Mouse (Mus musculus): Measurements from ENCODE around the gene Ext2. TPM values are rescaled to one million over a fixed set of nuclear protein-coding genes. Genes with fewer than 3 reads are reported as not detected.

The Ext2 gene
- polyA plus RNA-seq, 2 experiments, result 80.7 to 115 TPM

- Histone ChIP-seq H3K36me3 (ENCODE audit: control insufficient read depth, insufficient read depth, low read length) (peaks cover 22% of the 10 kb centered on the region), H3K4me1 (ENCODE audit: control insufficient read depth, insufficient read depth, low read length) (peaks cover 14% of the 10 kb centered on the region), H3K9me3 (ENCODE audit: control insufficient read depth, low read length) (peaks cover 9% of the 10 kb centered on the region), H3K4me3 (replicated peaks; ENCODE audit: low read length) (no peak overlapping the region), H3K27ac (replicated peaks; ENCODE audit: low read depth, low read length) (no peak overlapping the region), H3K9ac (ENCODE audit: low read depth, low read length, severe bottlenecking) (no peak overlapping the region), H3K4me2 (replicated peaks; ENCODE audit: low read depth, low read length, severe bottlenecking) (no peak overlapping the region), H3K27me3 (ENCODE audit: control insufficient read depth, insufficient read depth, low read length) (no peaks in the 10 kb centered on the region)
- no peak for TF ChIP-seq POLR2A (IDR thresholded peaks at IDR 0.05; ENCODE audit: borderline replicate concordance, extremely low read depth, insufficient read depth, insufficient read length)
- 50% methylated on average over 11 of the region's 11 CpGs for WGBS
- ATAC-seq (ENCODE audit: low FRiP score, low read depth) (no peak), DNase-seq (ENCODE audit: low spot score) (no peak)
Measured at GRCm38 (mm10) chr2:93729585-93729984, 92.8 kb downstream of the Ext2 start.

- H3K9me3 ChIP-seq (ENCODE audit: control insufficient read depth, low read length), result peaks cover 9% of the 10 kb centered on the region
- DNase-seq (ENCODE audit: low spot score) (no peak), ATAC-seq (ENCODE audit: low FRiP score, low read depth) (no peak)
- H3K4me2 ChIP-seq (replicated peaks; ENCODE audit: low read depth, low read length, severe bottlenecking), result no peak overlapping the region
- no peak overlapping the region for H3K9ac ChIP-seq (ENCODE audit: low read depth, low read length, severe bottlenecking)
- H3K36me3 ChIP-seq (ENCODE audit: control insufficient read depth, insufficient read depth, low read length), result peaks cover 27% of the 10 kb centered on the region
- H3K27ac ChIP-seq (replicated peaks; ENCODE audit: low read depth, low read length), result no peak overlapping the region
- H3K4me3 ChIP-seq (replicated peaks; ENCODE audit: low read length), result no peak overlapping the region
- peaks cover 11% of the 10 kb centered on the region; the same call in 1 of the 2 replicates for H3K4me1 ChIP-seq (ENCODE audit: control insufficient read depth, insufficient read depth, low read length)
- TF ChIP-seq POLR2A (IDR thresholded peaks at IDR 0.05; ENCODE audit: borderline replicate concordance, extremely low read depth, insufficient read depth, insufficient read length), result no peak
- no peaks in the 10 kb centered on the region for H3K27me3 ChIP-seq (ENCODE audit: control insufficient read depth, insufficient read depth, low read length)
- WGBS, result 90% methylated on average over 2 of the region's 2 CpGs
Measured at GRCm38 (mm10) chr2:93723138-93723744, 99.1 kb downstream of the Ext2 start.

DNA sequence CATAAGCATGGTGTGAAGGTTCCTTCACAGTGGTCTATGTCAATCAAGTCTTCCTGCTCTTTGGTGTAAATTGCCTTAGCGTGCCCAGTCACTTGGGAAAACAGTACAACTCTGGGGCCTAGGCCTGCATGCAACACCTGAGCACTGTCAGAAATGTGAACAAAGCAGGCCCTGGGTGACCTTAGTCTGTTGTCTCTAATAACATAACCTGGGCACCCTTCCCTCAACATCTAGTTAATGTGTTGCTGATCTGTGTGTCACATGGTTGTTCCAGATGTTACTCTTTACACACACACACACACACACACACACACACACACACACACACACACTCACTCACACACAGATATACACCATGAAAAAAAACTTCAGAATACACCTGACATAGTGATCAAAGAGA, 101.4 kb downstream of the Ext2 start:
- DNase-seq (ENCODE audit: low spot score), result no peak
- 95% methylated on average over 1 of the region's 1 CpGs for WGBS

GRCm38 (mm10) chr2:93719792-93720675, 102.3 kb downstream of the Ext2 start:
- H3K36me3 ChIP-seq (ENCODE audit: control insufficient read depth, insufficient read depth, low read length), result peaks cover 19% of the 10 kb centered on the region
- no peak overlapping the region for H3K4me2 ChIP-seq (replicated peaks; ENCODE audit: low read depth, low read length, severe bottlenecking)
- no peak overlapping the region for H3K4me3 ChIP-seq (replicated peaks; ENCODE audit: low read length)
- H3K9ac ChIP-seq (ENCODE audit: low read depth, low read length, severe bottlenecking), result no peak overlapping the region
- H3K9me3 ChIP-seq (ENCODE audit: control insufficient read depth, low read length), result peaks cover 4% of the 10 kb centered on the region
- TF ChIP-seq POLR2A (IDR thresholded peaks at IDR 0.05; ENCODE audit: borderline replicate concordance, extremely low read depth, insufficient read depth, insufficient read length), result no peak
- H3K4me1 ChIP-seq (ENCODE audit: control insufficient read depth, insufficient read depth, low read length), result peaks cover 11% of the 10 kb centered on the region; the same call in 1 of the 2 replicates
- no peak for ATAC-seq (ENCODE audit: low FRiP score, low read depth)
- H3K27me3 ChIP-seq (ENCODE audit: control insufficient read depth, insufficient read depth, low read length), result no peaks in the 10 kb centered on the region
- H3K27ac ChIP-seq (replicated peaks; ENCODE audit: low read depth, low read length), result no peak overlapping the region
- 47% methylated on average over 9 of the region's 9 CpGs for WGBS
- peak; percentile 16 for DNase-seq (ENCODE audit: low spot score)

More for the DNA sequence above, 101.4 kb downstream of the Ext2 start:
- Histone ChIP-seq H3K4me2 (replicated peaks; ENCODE audit: low read depth, low read length, severe bottlenecking) (no peak overlapping the region), H3K27ac (replicated peaks; ENCODE audit: low read depth, low read length) (no peak overlapping the region), H3K36me3 (ENCODE audit: control insufficient read depth, insufficient read depth, low read length) (peaks cover 22% of the 10 kb centered on the region), H3K9me3 (ENCODE audit: control insufficient read depth, low read length) (peaks cover 9% of the 10 kb centered on the region), H3K9ac (ENCODE audit: low read depth, low read length, severe bottlenecking) (no peak overlapping the region), H3K4me1 (ENCODE audit: control insufficient read depth, insufficient read depth, low read length) (peaks cover 11% of the 10 kb centered on the region; the same call in 1 of the 2 replicates), H3K27me3 (ENCODE audit: control insufficient read depth, insufficient read depth, low read length) (no peaks in the 10 kb centered on the region), H3K4me3 (replicated peaks; ENCODE audit: low read length) (no peak overlapping the region)
- ATAC-seq (ENCODE audit: low FRiP score, low read depth), result no peak
- TF ChIP-seq POLR2A (IDR thresholded peaks at IDR 0.05; ENCODE audit: borderline replicate concordance, extremely low read depth, insufficient read depth, insufficient read length), result no peak

DNA sequence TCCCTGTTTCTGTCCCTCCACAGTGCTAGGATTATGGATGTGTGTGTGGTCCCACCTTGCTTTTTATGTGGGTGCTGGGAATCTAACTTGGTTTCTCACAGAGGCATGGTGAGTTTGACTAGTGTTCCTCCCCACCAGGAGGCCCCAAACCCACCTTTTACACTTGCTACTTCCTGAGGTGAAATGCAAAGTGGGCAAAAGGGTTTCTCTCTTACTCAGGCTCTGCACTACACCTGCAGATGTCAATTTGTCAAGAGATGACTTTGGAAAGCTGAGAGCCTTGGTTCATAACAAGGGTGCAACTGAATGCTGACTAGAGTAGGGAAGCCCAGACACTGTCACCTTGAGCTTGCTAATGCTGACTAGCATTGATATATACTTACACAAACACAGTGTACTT, 109.1 kb downstream of the Ext2 start:
- no peak overlapping the region for H3K27ac ChIP-seq (replicated peaks; ENCODE audit: low read depth, low read length)
- no peak for TF ChIP-seq POLR2A (IDR thresholded peaks at IDR 0.05; ENCODE audit: borderline replicate concordance, extremely low read depth, insufficient read depth, insufficient read length)

More for the DNA sequence above, 109.1 kb downstream of the Ext2 start:
- no peak overlapping the region for H3K4me2 ChIP-seq (replicated peaks; ENCODE audit: low read depth, low read length, severe bottlenecking)
- H3K36me3 ChIP-seq (ENCODE audit: control insufficient read depth, insufficient read depth, low read length), result peaks cover 2% of the 10 kb centered on the region; the same call in 1 of the 2 replicates
- H3K4me3 ChIP-seq (replicated peaks; ENCODE audit: low read length), result no peak overlapping the region
- H3K4me1 ChIP-seq (ENCODE audit: control insufficient read depth, insufficient read depth, low read length), result no peaks in the 10 kb centered on the region
- H3K27me3 ChIP-seq (ENCODE audit: control insufficient read depth, insufficient read depth, low read length), result no peaks in the 10 kb centered on the region
- no peak for ATAC-seq (ENCODE audit: low FRiP score, low read depth)
- no peak for DNase-seq (ENCODE audit: low spot score)
- no peaks in the 10 kb centered on the region for H3K9me3 ChIP-seq (ENCODE audit: control insufficient read depth, low read length)
- no peak overlapping the region for H3K9ac ChIP-seq (ENCODE audit: low read depth, low read length, severe bottlenecking)

Measured in limb, embryonic 14.5 days (tissue).